Mouse (Mus musculus): ENCODE data around the gene Suds3.

The Suds3 gene

GRCm38 (mm10) chr5:117045101-117045500 lies 70.8 kb downstream of the Suds3 start:
- no peak for DNase-seq (ENCODE audit: low spot score in 2 of 2)

GRCm38 (mm10) chr5:117042661-117043060 lies 73.3 kb downstream of the Suds3 start:
- no peak for DNase-seq (ENCODE audit: low spot score in 2 of 2)

All from frontal cortex, postnatal 10 days (tissue).